In genomic region chr11:3265291-3266078, GRCm38 (mm10) we compare ENCODE assay signal across 7 mouse cellular contexts. TPM values are rescaled to one million over a fixed set of nuclear protein-coding genes. Genes with fewer than 3 reads are reported as not detected.
DNase-seq lines count a peak whose midpoint lies in the region; ATAC-seq and TF ChIP-seq lines count a peak whose summit lies in the region.

No protein-coding gene starts in this region.

- WGBS in hindbrain, embryonic 10.5 days: 1% methylated on average over 26 of the region's 26 CpGs
- 1% methylated on average over 26 of the region's 26 CpGs for WGBS in liver, embryonic 15.5 days (ENCODE audit: insufficient replicate concordance)

- H3K9me3 ChIP-seq in hindbrain, embryonic 10.5 days: no peaks in the 10 kb centered on the region
- H3K9me3 ChIP-seq in liver, embryonic 15.5 days (replicated peaks): no peaks in the 10 kb centered on the region

- no peaks in the 10 kb centered on the region; the same call in 1 of the 2 replicates for H3K4me1 ChIP-seq in testis, adult 2 months (ENCODE audit: control insufficient read depth, insufficient read depth, low read length)
- H3K4me1 ChIP-seq in hindbrain, embryonic 10.5 days (replicated peaks): peaks cover 31% of the 10 kb centered on the region
- H3K4me1 ChIP-seq in liver, embryonic 15.5 days (replicated peaks): peaks cover 35% of the 10 kb centered on the region

- peak overlapping the region; percentile 93 for H3K4me3 ChIP-seq in testis, adult 2 months (ENCODE audit: control insufficient read depth, low read depth, low read length)
- peak overlapping the region; percentile 93 for H3K4me3 ChIP-seq in hindbrain, embryonic 10.5 days
- H3K4me3 ChIP-seq in liver, embryonic 15.5 days (replicated peaks): peak overlapping the region; percentile 79

- TF ChIP-seq CTCF in testis, adult 2 months (IDR thresholded peaks at IDR 0.05; ENCODE audit: control insufficient read depth, insufficient read depth, insufficient replicate concordance, low read depth, low read length): no peak

- ATAC-seq in liver, embryonic 15.5 days (ENCODE audit: insufficient read depth): no peak
- no peak for ATAC-seq in CD4-positive, CD25-positive, alpha-beta regulatory T cell, adult 4 months

- peak overlapping the region; percentile 75 for H3K4me2 ChIP-seq in liver, embryonic 15.5 days

- H3K27me3 ChIP-seq in testis, adult 2 months (ENCODE audit: control insufficient read depth, insufficient read depth, low read length): no peaks in the 10 kb centered on the region
- no peaks in the 10 kb centered on the region for H3K27me3 ChIP-seq in hindbrain, embryonic 10.5 days (ENCODE audit: insufficient read depth, poor library complexity, severe bottlenecking)
- H3K27me3 ChIP-seq in liver, embryonic 15.5 days: no peaks in the 10 kb centered on the region

- no peak for DNase-seq in testis, postnatal 14 days (ENCODE audit: low spot score)
- DNase-seq in embryo, embryonic 10.5 days (ENCODE audit: low spot score): peak; percentile 80
- no peak for DNase-seq in hindbrain, embryonic 10.5 days (ENCODE audit: low spot score)
- DNase-seq in left cerebral cortex, postnatal 36 days (ENCODE audit: low spot score in 2 of 2): no peak

- H3K27ac ChIP-seq in testis, adult 2 months (ENCODE audit: control insufficient read depth, insufficient read depth, low read depth, low read length): peak overlapping the region; percentile 95
- H3K27ac ChIP-seq in hindbrain, embryonic 10.5 days: peak overlapping the region; percentile 97
- H3K27ac ChIP-seq in liver, embryonic 15.5 days (replicated peaks): peak overlapping the region; percentile 79

- intact Hi-C loops in left cerebral cortex, postnatal 36 days (cut with DNase I): loop anchor here (1.0 kb wide), 1 partner anchor 24 kb away; no protein-coding TSS in a partner anchor

- H3K36me3 ChIP-seq in testis, adult 2 months (ENCODE audit: control insufficient read depth, insufficient read depth, low read length): peaks cover 2% of the 10 kb centered on the region
- peaks cover 40% of the 10 kb centered on the region for H3K36me3 ChIP-seq in hindbrain, embryonic 10.5 days
- H3K36me3 ChIP-seq in liver, embryonic 15.5 days (replicated peaks): peaks cover 38% of the 10 kb centered on the region

- peak overlapping the region; percentile 90 for H3K9ac ChIP-seq in liver, embryonic 15.5 days

- TF ChIP-seq POLR2A in testis, adult 2 months (IDR thresholded peaks at IDR 0.05; ENCODE audit: control insufficient read depth, low read depth, low read length): no peak

RNA-seq across cellular contexts. Expression of gene Drg1, which starts 0.7 kb away (rescaled TPM):
- 64.4 and 74.6 TPM in 2 replicates for polyA plus RNA-seq in testis, adult 2 months (2012; rRNA removed)
- polyA plus RNA-seq in hindbrain, embryonic 10.5 days (2016; fragmentation: Nextera tagmentation; extraction: Ambion mirVana): 317 and 322 TPM in 2 replicates
- 108 and 110 TPM in 2 replicates for polyA plus RNA-seq in liver, embryonic 15.5 days (2015; fragmentation: Nextera tagmentation; extraction: Ambion mirVana)
- 100 to 1,000 TPM; 175 to 190 TPM for polyA plus RNA-seq in CD4-positive, CD25-positive, alpha-beta regulatory T cell, adult 4 months (2017; shearing (Covaris generic))
- total RNA-seq in left cerebral cortex, postnatal 36 days (2021): 10 to 100 TPM; 86.5 to 91.1 TPM

RNA-seq across cellular contexts. Expression of gene Patz1, which starts 23.2 kb away (rescaled TPM):
- 4.9 and 5.8 TPM in 2 replicates for polyA plus RNA-seq in testis, adult 2 months (2012; rRNA removed)
- 106 and 116 TPM in 2 replicates for polyA plus RNA-seq in hindbrain, embryonic 10.5 days (2016; fragmentation: Nextera tagmentation; extraction: Ambion mirVana)
- polyA plus RNA-seq in liver, embryonic 15.5 days (2015; fragmentation: Nextera tagmentation; extraction: Ambion mirVana): 11.5 and 12.6 TPM in 2 replicates
- polyA plus RNA-seq in CD4-positive, CD25-positive, alpha-beta regulatory T cell, adult 4 months (2017; shearing (Covaris generic)): 10 to 100 TPM; 14.2 to 17.7 TPM
- total RNA-seq in left cerebral cortex, postnatal 36 days (2021): 10 to 100 TPM; 48.3 to 49.2 TPM
